Mouse (Mus musculus): ENCODE measurements around the gene Il15ra.

The Il15ra gene

DNA sequence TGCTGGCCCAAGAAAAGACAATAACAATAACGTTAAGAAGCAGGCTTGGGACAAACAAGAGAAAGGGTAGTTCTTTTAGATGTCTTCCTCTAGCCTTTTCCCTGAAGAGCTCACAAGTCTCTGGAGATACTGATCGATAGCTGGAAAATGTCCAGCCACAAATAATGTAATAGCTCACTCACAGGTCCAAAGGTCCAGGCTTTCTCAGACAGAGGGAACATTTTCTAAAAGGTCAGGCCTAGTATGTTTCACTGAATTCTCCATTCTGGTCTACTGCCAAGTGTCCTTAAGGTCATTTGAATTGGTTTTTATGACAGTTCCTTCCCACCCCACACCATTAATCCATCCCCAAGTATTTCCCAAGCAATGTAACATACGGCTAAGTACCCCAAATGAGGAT lies 7.9 kb downstream of the Il15ra start:
- no peaks in the 10 kb centered on the region for H3K36me3 ChIP-seq (ENCODE audit: insufficient read depth, low read length)
- 0 out of 2 replicates have a peak, but pooled peaks cover 2% of the 10 kb centered on the region for H3K4me1 ChIP-seq (replicated peaks; ENCODE audit: low read depth, low read length)
- peaks cover 23% of the 10 kb centered on the region for H3K27me3 ChIP-seq (ENCODE audit: insufficient read depth, low read length)
- no peak overlapping the region for H3K4me3 ChIP-seq (replicated peaks; ENCODE audit: low read length)
- H3K9me3 ChIP-seq (ENCODE audit: low read length), result no peaks in the 10 kb centered on the region
- TF ChIP-seq POU5F1 (IDR thresholded peaks at IDR 0.05; ENCODE audit: borderline replicate concordance, low read length) (no peak), CTCF (conservative IDR thresholded peaks at IDR 0.05; ENCODE audit: low read length) (no peak), NANOG (IDR thresholded peaks at IDR 0.05; ENCODE audit: borderline replicate concordance, low read length) (no peak)

DNA sequence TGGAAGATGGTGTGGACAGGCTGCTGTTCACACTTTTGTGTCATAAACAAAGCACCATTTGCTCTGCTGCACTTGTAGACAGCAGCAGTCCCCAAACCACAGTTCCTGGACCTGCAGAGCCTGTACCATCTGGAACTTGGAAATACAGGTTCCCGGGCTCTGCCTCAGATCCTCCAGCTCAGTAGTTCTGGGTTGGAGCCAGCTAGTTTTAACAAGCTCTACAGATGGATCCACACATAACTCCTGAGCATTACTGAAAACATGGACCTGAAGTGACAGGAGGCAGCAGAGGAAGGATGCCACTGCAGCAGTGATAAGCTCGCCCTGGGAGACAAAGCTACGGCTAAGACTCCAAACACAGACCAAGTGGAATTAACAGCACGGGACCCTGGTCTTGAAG lies 9.4 kb downstream of the Il15ra start:
- Histone ChIP-seq H3K27me3 (ENCODE audit: insufficient read depth, low read length) (peaks cover 11% of the 10 kb centered on the region; the same call in 1 of the 2 replicates), H3K4me1 (replicated peaks; ENCODE audit: low read depth, low read length) (0 out of 2 replicates have a peak, but pooled peaks cover 2% of the 10 kb centered on the region), H3K9me3 (ENCODE audit: low read length) (no peaks in the 10 kb centered on the region), H3K36me3 (ENCODE audit: insufficient read depth, low read length) (no peaks in the 10 kb centered on the region), H3K4me3 (replicated peaks; ENCODE audit: low read length) (no peak overlapping the region)
- TF ChIP-seq POU5F1 (IDR thresholded peaks at IDR 0.05; ENCODE audit: borderline replicate concordance, low read length) (no peak), CTCF (conservative IDR thresholded peaks at IDR 0.05; ENCODE audit: low read length) (no peak), NANOG (IDR thresholded peaks at IDR 0.05; ENCODE audit: borderline replicate concordance, low read length) (no peak)

DNA sequence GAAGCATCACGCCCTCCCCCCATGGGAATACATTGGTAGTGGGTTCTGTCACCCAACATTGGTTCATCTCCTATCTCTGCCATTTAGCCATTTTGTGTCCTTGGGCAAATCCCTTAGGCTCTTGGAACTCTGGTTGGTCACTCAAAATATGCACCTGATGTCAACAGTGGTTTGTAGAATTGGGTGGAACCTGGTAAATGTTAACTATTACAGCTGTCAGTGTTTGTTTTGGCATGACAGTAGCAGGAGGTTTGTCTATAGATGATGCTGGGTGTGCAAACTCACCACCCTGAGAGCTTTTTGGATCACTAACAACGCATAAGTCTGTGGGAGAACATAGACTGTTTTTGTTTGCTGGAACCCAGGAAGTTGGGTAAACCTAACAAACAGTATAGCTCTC lies 13.5 kb downstream of the Il15ra start:
- no peak for TF ChIP-seq NANOG (IDR thresholded peaks at IDR 0.05; ENCODE audit: borderline replicate concordance, low read length)
- no peak for TF ChIP-seq POU5F1 (IDR thresholded peaks at IDR 0.05; ENCODE audit: borderline replicate concordance, low read length)
- TF ChIP-seq CTCF (conservative IDR thresholded peaks at IDR 0.05; ENCODE audit: low read length), result no peak
- Histone ChIP-seq H3K4me3 (replicated peaks; ENCODE audit: low read length) (no peak overlapping the region), H3K4me1 (replicated peaks; ENCODE audit: low read depth, low read length) (0 out of 2 replicates have a peak, but pooled peaks cover 2% of the 10 kb centered on the region), H3K9me3 (ENCODE audit: low read length) (no peaks in the 10 kb centered on the region), H3K27me3 (ENCODE audit: insufficient read depth, low read length) (0 out of 2 replicates have a peak, but pooled peaks cover 12% of the 10 kb centered on the region), H3K36me3 (ENCODE audit: insufficient read depth, low read length) (no peaks in the 10 kb centered on the region)

DNA sequence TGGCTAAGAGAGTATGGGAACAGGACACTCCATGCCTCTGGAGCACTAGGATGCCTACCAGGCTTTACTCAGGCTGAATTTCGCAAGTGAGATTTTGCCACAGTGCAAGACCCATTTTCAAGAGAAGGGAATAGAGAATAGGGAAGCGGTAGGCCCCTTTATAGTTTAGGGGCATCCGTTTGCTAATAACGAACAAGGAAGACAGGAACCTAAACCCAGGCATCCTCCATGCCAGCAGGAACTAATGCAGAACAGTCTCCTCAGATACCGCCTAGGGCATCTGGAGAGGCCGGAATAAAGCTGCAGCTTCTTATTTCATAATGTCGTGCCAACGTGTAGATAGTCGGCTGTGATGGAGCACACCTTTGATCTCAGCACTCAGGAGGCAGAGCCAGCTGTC lies 17.5 kb downstream of the Il15ra start:
- H3K4me1 ChIP-seq (replicated peaks; ENCODE audit: low read depth, low read length), result no peaks in the 10 kb centered on the region
- no peak overlapping the region for H3K4me3 ChIP-seq (replicated peaks; ENCODE audit: low read length)
- H3K36me3 ChIP-seq (ENCODE audit: insufficient read depth, low read length), result no peaks in the 10 kb centered on the region
- H3K9me3 ChIP-seq (ENCODE audit: low read length), result no peaks in the 10 kb centered on the region
- H3K27me3 ChIP-seq (ENCODE audit: insufficient read depth, low read length), result 0 out of 2 replicates have a peak, but pooled peaks cover 6% of the 10 kb centered on the region
- no peak for TF ChIP-seq NANOG (IDR thresholded peaks at IDR 0.05; ENCODE audit: borderline replicate concordance, low read length)
- TF ChIP-seq CTCF (conservative IDR thresholded peaks at IDR 0.05; ENCODE audit: low read length), result no peak
- no peak for TF ChIP-seq POU5F1 (IDR thresholded peaks at IDR 0.05; ENCODE audit: borderline replicate concordance, low read length)

DNA sequence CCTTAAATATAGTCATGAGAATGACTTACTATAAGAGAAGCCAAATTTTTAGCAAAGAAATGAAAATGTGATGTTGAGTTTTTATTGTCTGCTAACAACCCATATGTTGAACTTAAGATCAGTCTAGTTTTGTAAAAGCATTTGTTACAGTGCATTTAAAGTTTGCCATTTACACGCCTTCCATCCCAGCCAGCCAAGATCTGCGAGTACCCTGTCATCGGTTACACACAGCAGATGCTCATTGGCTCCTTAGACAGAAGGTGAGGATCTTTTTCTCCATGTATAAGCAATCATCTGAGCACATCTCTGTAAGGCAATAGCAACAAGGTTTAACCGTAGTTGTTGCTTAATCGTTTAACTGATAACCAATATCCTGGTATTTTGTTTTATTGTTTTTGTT lies 22.5 kb downstream of the Il15ra start:
- TF ChIP-seq NANOG (IDR thresholded peaks at IDR 0.05; ENCODE audit: borderline replicate concordance, low read length) (no peak), POU5F1 (IDR thresholded peaks at IDR 0.05; ENCODE audit: borderline replicate concordance, low read length) (no peak), CTCF (conservative IDR thresholded peaks at IDR 0.05; ENCODE audit: low read length) (no peak)
- Histone ChIP-seq H3K4me1 (replicated peaks; ENCODE audit: low read depth, low read length) (no peaks in the 10 kb centered on the region), H3K4me3 (replicated peaks; ENCODE audit: low read length) (no peak overlapping the region), H3K9me3 (ENCODE audit: low read length) (no peaks in the 10 kb centered on the region), H3K36me3 (ENCODE audit: insufficient read depth, low read length) (no peaks in the 10 kb centered on the region), H3K27me3 (ENCODE audit: insufficient read depth, low read length) (0 out of 2 replicates have a peak, but pooled peaks cover 6% of the 10 kb centered on the region)

DNA sequence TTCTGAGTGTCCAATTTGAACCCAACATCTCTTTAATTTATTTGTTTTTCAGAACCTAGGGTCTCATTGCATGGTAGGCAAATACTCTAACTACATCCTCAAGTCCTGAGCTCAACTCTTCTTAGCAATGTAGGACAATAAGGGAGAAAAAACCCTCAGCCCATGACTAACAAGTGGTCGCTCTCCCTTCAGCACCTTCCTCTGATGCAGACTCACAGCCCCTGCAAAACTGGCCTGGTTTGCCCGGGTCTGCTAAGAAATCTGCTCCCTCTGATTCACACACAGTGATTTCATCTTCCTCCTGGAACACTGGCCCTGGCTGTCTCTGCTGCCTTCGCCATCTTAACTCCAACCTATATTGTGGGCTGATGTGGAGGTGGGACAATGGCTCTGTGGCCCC lies 24.0 kb downstream of the Il15ra start:
- H3K4me1 ChIP-seq (replicated peaks; ENCODE audit: low read depth, low read length), result no peaks in the 10 kb centered on the region
- H3K27me3 ChIP-seq (ENCODE audit: insufficient read depth, low read length), result no peaks in the 10 kb centered on the region
- H3K9me3 ChIP-seq (ENCODE audit: low read length), result no peaks in the 10 kb centered on the region
- H3K36me3 ChIP-seq (ENCODE audit: insufficient read depth, low read length), result no peaks in the 10 kb centered on the region
- no peak overlapping the region for H3K4me3 ChIP-seq (replicated peaks; ENCODE audit: low read length)
- TF ChIP-seq POU5F1 (IDR thresholded peaks at IDR 0.05; ENCODE audit: borderline replicate concordance, low read length) (no peak), CTCF (conservative IDR thresholded peaks at IDR 0.05; ENCODE audit: low read length) (no peak), NANOG (IDR thresholded peaks at IDR 0.05; ENCODE audit: borderline replicate concordance, low read length) (no peak)

DNA sequence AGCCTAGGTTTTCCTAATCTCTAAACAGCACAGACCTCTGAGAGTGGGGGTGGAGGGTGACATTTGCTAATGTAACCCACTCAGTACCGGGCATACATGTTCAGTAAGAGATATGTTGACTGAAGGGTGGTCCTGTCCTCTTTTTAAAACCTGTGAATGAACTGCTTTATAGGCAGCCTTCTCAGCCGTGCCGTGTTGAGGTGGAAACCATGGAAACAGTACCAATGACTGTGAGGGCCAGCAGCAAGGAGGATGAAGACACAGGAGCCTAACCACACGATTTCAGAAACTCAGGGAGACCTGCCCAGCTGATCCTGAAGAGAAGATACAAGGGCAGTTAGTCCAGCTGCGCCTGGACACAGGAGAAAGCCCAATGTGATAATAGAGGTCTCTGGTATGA lies 27.9 kb downstream of the Il15ra start:
- Histone ChIP-seq H3K4me1 (replicated peaks; ENCODE audit: low read depth, low read length) (0 out of 2 replicates have a peak, but pooled peaks cover 5% of the 10 kb centered on the region), H3K36me3 (ENCODE audit: insufficient read depth, low read length) (no peaks in the 10 kb centered on the region), H3K9me3 (ENCODE audit: low read length) (no peaks in the 10 kb centered on the region), H3K27me3 (ENCODE audit: insufficient read depth, low read length) (no peaks in the 10 kb centered on the region), H3K4me3 (replicated peaks; ENCODE audit: low read length) (no peak overlapping the region)
- TF ChIP-seq NANOG (IDR thresholded peaks at IDR 0.05; ENCODE audit: borderline replicate concordance, low read length) (no peak), CTCF (conservative IDR thresholded peaks at IDR 0.05; ENCODE audit: low read length) (no peak), POU5F1 (IDR thresholded peaks at IDR 0.05; ENCODE audit: borderline replicate concordance, low read length) (no peak)

DNA sequence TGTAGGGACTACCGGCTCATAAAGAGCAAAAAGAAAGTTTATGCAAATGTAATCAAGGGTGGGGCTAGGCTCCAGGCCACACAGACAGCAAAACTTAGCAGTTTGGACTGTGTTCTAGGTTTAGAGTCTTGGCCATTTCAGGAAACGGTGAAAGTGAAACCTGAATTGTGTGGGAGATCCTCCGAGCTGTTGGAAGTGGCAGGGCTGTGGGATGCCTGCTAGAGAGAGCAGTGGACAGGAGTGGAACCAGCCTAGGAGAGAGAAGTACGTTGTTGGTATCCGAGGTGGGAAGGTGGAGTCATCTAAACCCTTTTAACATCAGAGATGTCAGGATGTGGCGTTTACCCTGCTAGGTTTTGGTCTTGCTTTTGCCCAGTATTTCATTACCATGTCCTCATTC lies 30.8 kb downstream of the Il15ra start:
- Histone ChIP-seq H3K4me1 (replicated peaks; ENCODE audit: low read depth, low read length) (0 out of 2 replicates have a peak, but pooled peaks cover 5% of the 10 kb centered on the region), H3K9me3 (ENCODE audit: low read length) (no peaks in the 10 kb centered on the region), H3K4me3 (replicated peaks; ENCODE audit: low read length) (no peak overlapping the region), H3K27me3 (ENCODE audit: insufficient read depth, low read length) (no peaks in the 10 kb centered on the region), H3K36me3 (ENCODE audit: insufficient read depth, low read length) (0 out of 2 replicates have a peak, but pooled peaks cover 4% of the 10 kb centered on the region)
- TF ChIP-seq POU5F1 (IDR thresholded peaks at IDR 0.05; ENCODE audit: borderline replicate concordance, low read length) (no peak), CTCF (conservative IDR thresholded peaks at IDR 0.05; ENCODE audit: low read length) (no peak), NANOG (IDR thresholded peaks at IDR 0.05; ENCODE audit: borderline replicate concordance, low read length) (no peak)

DNA sequence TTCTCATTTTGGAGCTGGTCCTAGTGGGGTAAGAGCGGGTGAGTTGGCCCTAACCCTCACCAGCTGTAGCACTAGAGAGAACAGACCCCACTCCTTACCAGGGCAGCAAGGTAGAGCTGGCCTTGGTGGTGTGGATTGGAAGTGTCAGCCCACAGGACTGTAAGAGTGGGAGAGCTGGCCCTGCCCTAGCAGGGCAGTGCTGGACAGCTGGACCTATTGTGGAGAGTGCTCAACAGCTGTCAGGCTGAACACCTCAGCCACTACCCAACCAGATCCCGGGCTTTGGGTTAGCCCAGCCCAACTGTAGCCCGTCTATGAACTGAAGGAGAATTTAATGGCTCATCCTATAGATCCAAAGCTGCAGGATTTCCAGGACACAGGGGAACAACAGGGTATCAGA lies 33.7 kb downstream of the Il15ra start:
- 0 out of 2 replicates have a peak, but pooled peaks cover 5% of the 10 kb centered on the region for H3K4me1 ChIP-seq (replicated peaks; ENCODE audit: low read depth, low read length)
- H3K36me3 ChIP-seq (ENCODE audit: insufficient read depth, low read length), result peaks cover 33% of the 10 kb centered on the region
- no peak overlapping the region for H3K4me3 ChIP-seq (replicated peaks; ENCODE audit: low read length)
- no peaks in the 10 kb centered on the region for H3K9me3 ChIP-seq (ENCODE audit: low read length)
- no peak for TF ChIP-seq POU5F1 (IDR thresholded peaks at IDR 0.05; ENCODE audit: borderline replicate concordance, low read length)
- TF ChIP-seq CTCF (conservative IDR thresholded peaks at IDR 0.05; ENCODE audit: low read length), result no peak
- no peak for TF ChIP-seq NANOG (IDR thresholded peaks at IDR 0.05; ENCODE audit: borderline replicate concordance, low read length)
- no peaks in the 10 kb centered on the region for H3K27me3 ChIP-seq (ENCODE audit: insufficient read depth, low read length)
